Mouse (Mus musculus) frontal cortex, postnatal 10 days (tissue): ENCODE results near the gene Dlx1.
A peak's percentile ranks its signal among the peaks of the same experiment; 100 is the strongest.

Experiments
- DNase-seq, 2 experiments: peaks; one replicate each; pipeline ENCODE4 v3.0.0; 2022; ENCODE audit warnings: low spot score in 2 of 2, mixed read lengths in 1 of 2

Dlx1 gene

GRCm38 (mm10) chr2:71528714-71529510, 999 bp downstream of the Dlx1 start:
- DNase-seq: peak in 1 of 2 experiments; percentile 34

- DNase-seq: peak; percentile 62 to 71
Observed at GRCm38 (mm10) chr2:71529511-71530351, 1.8 kb downstream of the Dlx1 start.

- DNase-seq: no peak
Observed at GRCm38 (mm10) chr2:71530391-71531123, 2.6 kb downstream of the Dlx1 start.

GRCm38 (mm10) chr2:71531124-71531590, 3.2 kb downstream of the Dlx1 start:
- no peak for DNase-seq

GRCm38 (mm10) chr2:71531990-71532970, 4.4 kb downstream of the Dlx1 start:
- DNase-seq: no peak

GRCm38 (mm10) chr2:71533094-71533493, 5.2 kb downstream of the Dlx1 start:
- no peak for DNase-seq

GRCm38 (mm10) chr2:71534242-71535052, 6.5 kb downstream of the Dlx1 start:
- no peak for DNase-seq

GRCm38 (mm10) chr2:71540611-71541417, 12.9 kb downstream of the Dlx1 start:
- no peak for DNase-seq

- DNase-seq: peak in 1 of 2 experiments; percentile 38
Observed at GRCm38 (mm10) chr2:71541418-71542226, 13.7 kb downstream of the Dlx1 start.

GRCm38 (mm10) chr2:71542227-71542815, 14.4 kb downstream of the Dlx1 start:
- no peak for DNase-seq

GRCm38 (mm10) chr2:71542816-71543301, 14.9 kb downstream of the Dlx1 start:
- no peak for DNase-seq

GRCm38 (mm10) chr2:71543531-71543930, 15.6 kb downstream of the Dlx1 start:
- no peak for DNase-seq

GRCm38 (mm10) chr2:71543948-71544347, 16.0 kb downstream of the Dlx1 start:
- DNase-seq: no peak

- DNase-seq: no peak
Observed at GRCm38 (mm10) chr2:71544391-71545285, 16.7 kb downstream of the Dlx1 start.

- no peak for DNase-seq
Observed at GRCm38 (mm10) chr2:71545401-71545881, 17.5 kb downstream of the Dlx1 start.

GRCm38 (mm10) chr2:71545882-71546639, 18.1 kb downstream of the Dlx1 start:
- DNase-seq: peak in 1 of 2 experiments; percentile 48
